Mouse (Mus musculus): ENCODE results near the gene Tmem91.

- TF ChIP-seq MAFK (IDR thresholded peaks at IDR 0.05; ENCODE audit: insufficient read depth, low read depth, low read length): no peak
- TF ChIP-seq HCFC1 (IDR thresholded peaks at IDR 0.05; ENCODE audit: borderline replicate concordance, insufficient read depth, low read length): no peak
- no peak for TF ChIP-seq ZC3H11A (IDR thresholded peaks at IDR 0.05; ENCODE audit: borderline replicate concordance, low read depth, low read length)
Measured at GRCm38 (mm10) chr7:25689603-25690021, 14.6 kb upstream of the Tmem91 start.

Measured in ES-E14 (cell line).